Mouse (Mus musculus) stomach, embryonic 16.5 days (tissue): ENCODE results near the gene Arl11. TPM values are rescaled to one million over a fixed set of nuclear protein-coding genes. Genes with fewer than 3 reads are reported as not detected.

Experiments used
- ATAC-seq: fragments of 200-750 bp; cut with Nextera tagmentation; 2 replicates; pipeline ENCODE4 v1.8.0; 2017; ENCODE audit warnings: moderate number of reproducible peaks, moderate TSS enrichment; ENCODE audit not compliant: insufficient read depth, low FRiP score
- H3K27ac ChIP-seq: fragments of 300-500 bp; sonication (generic); 2 replicates; pipeline ENCODE4 v1.5.1; 2014; ENCODE audit warnings: low read length
- H3K27me3 ChIP-seq: fragments of 300-500 bp; sonication (generic); 2 replicates; pipeline ENCODE4 v1.6.1; 2014; ENCODE audit warnings: low read length, control low read depth, mixed read lengths; ENCODE audit not compliant: control insufficient read depth, insufficient read depth
- H3K36me3 ChIP-seq: fragments of 300-500 bp; sonication (generic); 2 replicates; pipeline ENCODE4 v1.6.1; 2014; ENCODE audit warnings: low read length; ENCODE audit not compliant: control insufficient read depth, insufficient read depth
- H3K4me1 ChIP-seq: fragments of 300-500 bp; sonication (generic); 2 replicates; pipeline ENCODE4 v1.6.1; 2014; ENCODE audit warnings: low read length, control low read depth, mixed read lengths; ENCODE audit not compliant: control insufficient read depth, insufficient read depth
- H3K4me2 ChIP-seq: fragments of 300-500 bp; sonication (generic); 2 replicates; pipeline ENCODE4 v1.6.1; 2014; ENCODE audit warnings: low read depth, low read length, mixed read lengths
- H3K4me3 ChIP-seq: fragments of 300-500 bp; sonication (generic); replicated peaks from 2 replicates; pipeline ENCODE4 v1.5.1; 2014; ENCODE audit warnings: mild to moderate bottlenecking, low read length
- H3K9ac ChIP-seq: fragments of 300-500 bp; sonication (generic); 2 replicates; pipeline ENCODE4 v1.6.1; 2014; ENCODE audit warnings: low read length
- H3K9me3 ChIP-seq: fragments of 300-500 bp; sonication (generic); replicated peaks from 2 replicates; pipeline ENCODE4 v1.6.1; 2016; ENCODE audit warnings: low read length, control low read depth; ENCODE audit not compliant: control insufficient read depth
- WGBS: fragments of 180-500 bp; shearing (Covaris S2); extraction: QIAGEN DNeasy Blood & Tissue Kit; methylation state at CpG from one replicate; pipeline ENCODE4 v1.1.7; 2014; 5-methylcytosine and 5-hydroxymethylcytosine counted together
- polyA plus RNA-seq: library from polyadenylated mRNA; unstranded; fragments of >200 nt; fragmentation: Nextera tagmentation; extraction: Ambion mirVana; gene quantifications from 2 replicates; pipeline ENCODE4 v1.2.1, GENCODE M21; 2015

The Arl11 gene
- polyA plus RNA-seq, 1 experiment from 2014 or later: 1.6 TPM

GRCm38 (mm10) chr14:61294738-61295079 is 14.8 kb upstream of the Arl11 start:
- H3K9me3 ChIP-seq: no peaks in the 10 kb centered on the region
- 0 out of 2 replicates have a peak, but pooled peaks cover 6% of the 10 kb centered on the region for H3K4me1 ChIP-seq
- H3K9ac ChIP-seq: no peak overlapping the region
- no peak overlapping the region for H3K27ac ChIP-seq
- ATAC-seq: no peak
- H3K4me3 ChIP-seq: no peak overlapping the region
- 24% methylated on average over 6 of the region's 6 CpGs for WGBS
- H3K36me3 ChIP-seq: no peaks in the 10 kb centered on the region
- H3K4me2 ChIP-seq: 0 out of 2 replicates have a peak overlapping the region, but pooled peaks have one; percentile 4
- no peaks in the 10 kb centered on the region for H3K27me3 ChIP-seq

- Histone ChIP-seq H3K4me2 (no peak overlapping the region), H3K4me3 (no peak overlapping the region), H3K27ac (no peak overlapping the region), H3K4me1 (no peaks in the 10 kb centered on the region), H3K27me3 (no peaks in the 10 kb centered on the region), H3K9me3 (peaks cover 5% of the 10 kb centered on the region; the same call in 1 of the 2 replicates), H3K9ac (no peak overlapping the region), H3K36me3 (no peaks in the 10 kb centered on the region)
- 82% methylated on average over 6 of the region's 6 CpGs for WGBS
- ATAC-seq: no peak
Observed at GRCm38 (mm10) chr14:61299810-61300209, 9.7 kb upstream of the Arl11 start.

- WGBS: 46% methylated on average over 2 of the region's 2 CpGs
- H3K4me2 ChIP-seq: no peak overlapping the region
- ATAC-seq: no peak
- H3K9ac ChIP-seq: no peak overlapping the region
- H3K36me3 ChIP-seq: no peaks in the 10 kb centered on the region
- no peak overlapping the region for H3K4me3 ChIP-seq
- no peaks in the 10 kb centered on the region for H3K27me3 ChIP-seq
- H3K9me3 ChIP-seq: peaks cover 5% of the 10 kb centered on the region; the same call in 1 of the 2 replicates
- H3K27ac ChIP-seq: no peak overlapping the region
- H3K4me1 ChIP-seq: no peaks in the 10 kb centered on the region
Observed at GRCm38 (mm10) chr14:61301323-61301722, 8.2 kb upstream of the Arl11 start.

GRCm38 (mm10) chr14:61302428-61302827 is 7.1 kb upstream of the Arl11 start:
- peaks cover 5% of the 10 kb centered on the region; the same call in 1 of the 2 replicates for H3K9me3 ChIP-seq
- no peak for ATAC-seq
- WGBS: 55% methylated on average over 2 of the region's 2 CpGs
- H3K27me3 ChIP-seq: no peaks in the 10 kb centered on the region
- no peak overlapping the region for H3K27ac ChIP-seq
- no peak overlapping the region for H3K4me3 ChIP-seq
- no peaks in the 10 kb centered on the region for H3K4me1 ChIP-seq
- H3K9ac ChIP-seq: no peak overlapping the region
- no peaks in the 10 kb centered on the region for H3K36me3 ChIP-seq
- no peak overlapping the region for H3K4me2 ChIP-seq

- Histone ChIP-seq H3K9ac (no peak overlapping the region), H3K4me1 (no peaks in the 10 kb centered on the region), H3K27ac (no peak overlapping the region), H3K27me3 (no peaks in the 10 kb centered on the region), H3K9me3 (peaks cover 5% of the 10 kb centered on the region; the same call in 1 of the 2 replicates), H3K36me3 (no peaks in the 10 kb centered on the region), H3K4me3 (no peak overlapping the region), H3K4me2 (no peak overlapping the region)
- ATAC-seq: peak; percentile 56; the same call in 1 of the 2 replicates
- WGBS: 43% methylated on average over 4 of the region's 4 CpGs
Observed at GRCm38 (mm10) chr14:61303969-61304609, 5.5 kb upstream of the Arl11 start.

- 59% methylated on average over 7 of the region's 7 CpGs for WGBS
- Histone ChIP-seq H3K4me3 (no peak overlapping the region), H3K4me2 (no peak overlapping the region), H3K27me3 (no peaks in the 10 kb centered on the region), H3K27ac (no peak overlapping the region), H3K36me3 (no peaks in the 10 kb centered on the region), H3K9me3 (no peaks in the 10 kb centered on the region), H3K9ac (no peak overlapping the region), H3K4me1 (peaks cover 6% of the 10 kb centered on the region; the same call in 1 of the 2 replicates)
- no peak for ATAC-seq
Observed at GRCm38 (mm10) chr14:61310036-61310772, 651 bp downstream of the Arl11 start.

- H3K27me3 ChIP-seq: no peaks in the 10 kb centered on the region
- H3K27ac ChIP-seq: no peak overlapping the region
- H3K4me1 ChIP-seq: peaks cover 6% of the 10 kb centered on the region; the same call in 1 of the 2 replicates
- H3K36me3 ChIP-seq: no peaks in the 10 kb centered on the region
- no peaks in the 10 kb centered on the region for H3K9me3 ChIP-seq
- H3K9ac ChIP-seq: no peak overlapping the region
- peak overlapping the region; percentile 4; the same call in 1 of the 2 replicates for H3K4me2 ChIP-seq
- no peak for ATAC-seq
- H3K4me3 ChIP-seq: no peak overlapping the region
- 53% methylated on average over 12 of the region's 12 CpGs for WGBS
Observed at GRCm38 (mm10) chr14:61310963-61311362, 1.4 kb downstream of the Arl11 start.

GRCm38 (mm10) chr14:61316861-61317260 is 7.3 kb downstream of the Arl11 start:
- Histone ChIP-seq H3K27me3 (no peaks in the 10 kb centered on the region), H3K9me3 (no peaks in the 10 kb centered on the region), H3K4me3 (no peak overlapping the region), H3K4me1 (0 out of 2 replicates have a peak, but pooled peaks cover 5% of the 10 kb centered on the region), H3K9ac (no peak overlapping the region), H3K27ac (no peak overlapping the region), H3K4me2 (no peak overlapping the region), H3K36me3 (no peaks in the 10 kb centered on the region)
- 0 out of 2 replicates have a peak, but pooled peaks have one; percentile 23 for ATAC-seq
- 35% methylated on average over 4 of the region's 4 CpGs for WGBS

- Histone ChIP-seq H3K9ac (no peak overlapping the region), H3K27me3 (no peaks in the 10 kb centered on the region), H3K4me1 (0 out of 2 replicates have a peak, but pooled peaks cover 5% of the 10 kb centered on the region), H3K4me2 (no peak overlapping the region), H3K9me3 (0 out of 2 replicates have a peak, but pooled peaks cover 3% of the 10 kb centered on the region), H3K36me3 (no peaks in the 10 kb centered on the region), H3K27ac (0 out of 2 replicates have a peak overlapping the region, but pooled peaks have one; percentile 6), H3K4me3 (no peak overlapping the region)
- WGBS: 62% methylated on average over 1 of the region's 1 CpGs
- ATAC-seq: peak; percentile 77
Observed at GRCm38 (mm10) chr14:61320765-61321164, 11.2 kb downstream of the Arl11 start.
